Mouse (Mus musculus) v-Abl transformed pro-B cells (cell line): ENCODE data around the gene Bbs12.

ENCODE experiments used
- in situ Hi-C, 2 experiments: fragments of 400-800 bp; cut with MboI; formaldehyde crosslinking; loops; one replicate each; pipeline ENCODE4 v1.15.1; 2025; ENCODE audit not compliant: unreplicated experiment in 2 of 2

Bbs12 gene

DNA sequence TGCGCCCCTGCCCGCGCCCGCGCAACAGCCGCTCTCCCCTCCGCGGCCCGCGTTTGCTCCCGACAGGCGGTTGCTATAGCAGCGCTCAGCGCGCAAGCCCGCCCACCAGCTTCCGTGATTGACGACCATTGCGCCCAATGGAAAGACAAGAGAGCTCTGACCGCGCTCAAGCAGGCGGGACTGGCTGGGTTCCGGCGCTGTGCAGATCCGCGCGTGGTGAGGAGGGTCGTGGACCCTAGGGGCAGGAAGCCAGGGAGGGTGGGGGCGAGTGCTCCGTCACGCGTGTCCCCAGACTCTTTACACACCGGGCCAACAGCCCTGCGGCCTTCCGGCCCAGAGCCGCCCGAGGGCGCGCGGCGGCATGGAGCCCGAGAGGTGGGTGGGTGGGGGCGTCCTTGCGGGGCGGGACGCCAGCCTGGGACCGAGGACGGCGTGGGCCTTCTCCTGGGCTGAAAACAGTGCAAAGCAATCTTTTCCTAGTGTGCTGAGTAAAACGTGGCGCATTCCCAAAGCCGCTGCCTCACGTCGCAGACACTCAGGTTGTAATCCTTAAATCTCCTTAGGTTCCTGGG is at the start of gene Bbs12, which contains the start of gene Cetn4:
Gene Bbs12, plus strand, starts transcription at position 185 of the 572 bp plus-strand sequence.
Gene Cetn4, minus strand, starts transcription at position 339 of the 572 bp plus-strand sequence.
- in situ Hi-C loops, result loop anchor here (10.0 to 25.0 kb wide), 6 partner anchors 102 to 1175 kb away; partner anchors contain the start of genes Ankrd50 (in 1 of the 2) and Spata5 (in 1 of the 2)

DNA sequence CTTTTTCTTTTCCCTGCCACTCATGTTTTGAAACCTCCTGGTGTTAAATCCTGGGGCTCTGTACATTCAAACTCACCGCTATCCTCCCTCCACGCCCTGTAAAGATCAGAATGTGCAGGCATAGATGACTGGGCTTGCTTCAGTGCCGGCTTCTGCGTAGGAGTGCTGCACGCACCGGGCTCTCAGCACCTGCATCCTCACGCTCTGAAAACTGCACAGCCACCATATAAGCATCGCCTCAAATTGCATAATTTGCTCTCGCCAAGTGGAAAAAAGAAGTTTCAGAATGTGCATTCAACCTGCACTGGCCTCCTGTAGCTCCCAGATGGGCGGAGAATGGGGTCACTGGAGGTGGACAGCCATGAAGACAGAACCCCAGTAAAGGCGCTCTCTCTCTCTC is 44.0 kb upstream of the Bbs12 start:
- in situ Hi-C loops, result no loop called here

DNA sequence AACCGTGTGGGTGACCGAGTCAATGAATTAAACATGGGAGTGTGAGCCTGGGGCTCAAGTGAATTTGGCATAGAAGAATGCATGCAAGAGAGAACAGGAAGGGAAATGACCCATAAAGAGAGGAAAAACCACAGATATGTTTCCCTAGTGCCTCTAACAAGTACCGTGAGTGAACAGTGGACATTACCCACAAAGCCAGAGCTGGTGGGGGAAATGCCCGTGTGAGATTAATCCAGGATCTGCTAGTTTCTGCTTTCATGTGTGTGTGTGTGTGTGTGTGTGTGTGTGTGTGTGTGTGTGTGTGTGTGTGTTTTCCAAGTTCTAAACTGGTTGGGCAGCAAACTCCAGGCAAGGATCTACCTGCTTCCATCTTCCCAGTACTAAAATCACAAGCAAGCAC is 42.4 kb upstream of the Bbs12 start:
- in situ Hi-C loops, result loop anchor here in 1 of 2 experiments (5.0 kb wide), 1 partner anchor 633 kb away; no protein-coding TSS in a partner anchor

DNA sequence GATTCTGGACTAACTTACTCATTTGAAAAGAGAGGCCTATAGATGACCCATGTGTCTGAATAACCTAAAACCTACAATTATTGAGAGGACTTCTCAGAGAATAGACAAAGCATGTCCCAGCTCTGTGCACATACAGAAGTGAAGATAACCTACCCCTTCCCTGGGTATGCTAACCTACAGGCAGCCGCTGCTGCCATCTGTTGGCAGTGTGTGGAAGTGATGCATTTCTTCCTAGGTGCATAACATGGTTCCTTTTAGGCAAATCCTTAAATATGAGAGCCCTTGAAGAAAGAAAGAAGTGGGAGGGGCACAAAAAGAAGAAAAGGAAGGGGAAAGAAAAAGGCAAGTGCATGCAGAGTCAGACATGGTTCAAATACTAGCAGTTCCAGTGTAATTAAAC is 41.1 kb upstream of the Bbs12 start:
- in situ Hi-C loops, result loop anchor here in 1 of 2 experiments (5.0 kb wide), 1 partner anchor 634 kb away; no protein-coding TSS in a partner anchor

DNA sequence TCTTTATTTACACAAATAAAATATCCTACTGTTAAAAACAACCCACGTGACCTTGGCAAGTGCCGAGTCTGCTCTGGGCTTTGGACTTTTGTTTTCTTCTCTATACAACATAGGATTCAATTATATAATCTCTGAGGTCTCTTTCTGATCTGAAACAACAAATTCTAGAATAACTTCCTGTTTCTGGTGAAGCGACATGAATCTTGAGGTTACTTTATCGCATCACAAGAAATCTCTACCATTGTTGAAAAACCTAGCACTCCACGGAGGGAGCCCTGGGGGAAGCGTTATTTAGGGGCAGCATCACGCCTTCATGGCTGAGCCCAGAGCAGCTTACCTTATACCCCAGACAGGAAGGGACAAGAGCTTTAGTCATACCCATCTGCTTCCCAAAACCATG is 39.3 kb upstream of the Bbs12 start:
- in situ Hi-C loops, result loop anchor here in 1 of 2 experiments (5.0 kb wide), 1 partner anchor 636 kb away; no protein-coding TSS in a partner anchor

DNA sequence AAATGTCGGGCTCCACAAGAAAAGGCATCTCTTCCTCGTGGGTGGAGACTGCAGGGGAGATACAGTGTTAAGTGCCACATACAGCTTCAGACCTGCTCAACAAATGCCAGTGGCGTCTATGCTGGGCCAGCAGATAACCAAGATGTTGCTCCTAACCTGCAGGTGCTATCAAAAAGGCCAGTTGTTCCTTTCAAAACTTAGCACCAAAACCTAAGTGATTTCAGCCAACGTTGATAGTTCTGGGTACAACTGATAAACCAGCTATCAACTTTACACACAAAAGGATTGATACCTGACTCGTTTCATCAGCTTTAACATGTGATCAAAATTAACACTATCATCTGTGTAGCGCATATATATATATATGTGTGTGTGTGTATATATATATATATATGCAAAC is 37.7 kb upstream of the Bbs12 start:
- in situ Hi-C loops, result loop anchor here in 1 of 2 experiments (5.0 kb wide), 1 partner anchor 637 kb away; no protein-coding TSS in a partner anchor

DNA sequence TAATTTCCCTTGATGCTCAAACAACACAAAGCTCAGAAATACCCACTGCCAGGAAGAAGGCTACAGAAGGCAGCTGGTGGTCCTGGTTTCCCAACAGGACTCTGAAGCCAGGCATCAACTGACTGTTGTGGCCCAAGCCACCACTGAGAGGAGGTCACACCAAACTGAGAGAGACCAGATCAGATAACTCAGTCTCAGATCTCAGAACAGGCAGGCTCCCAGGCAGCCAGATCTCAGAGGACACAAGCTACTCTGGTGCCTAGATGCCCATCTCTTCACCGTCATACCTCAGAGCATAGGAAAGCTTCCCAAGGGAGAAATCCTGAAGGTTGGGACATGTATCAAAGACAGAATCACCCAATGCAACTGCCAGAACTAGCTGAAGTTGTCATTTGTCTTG is 32.1 kb upstream of the Bbs12 start:
- in situ Hi-C loops, result no loop called here

DNA sequence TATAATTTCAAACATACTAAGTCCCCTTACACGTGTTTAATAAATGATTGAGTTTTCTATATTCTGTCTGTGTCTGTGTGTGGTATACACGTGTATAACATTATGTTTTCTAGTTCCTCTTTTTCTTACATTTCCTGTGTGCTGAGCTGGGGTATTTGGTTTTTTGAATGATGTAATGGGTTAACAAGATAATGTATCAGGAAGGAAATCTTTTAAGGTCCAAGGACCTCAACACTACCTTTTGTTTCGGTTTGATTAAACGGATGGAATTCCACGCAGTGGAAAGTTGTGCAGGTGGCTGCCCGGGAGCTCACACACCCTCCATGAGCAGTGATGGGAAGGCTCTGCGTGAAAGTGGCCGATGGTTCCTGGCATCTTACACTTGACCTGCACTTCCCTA is 31.5 kb upstream of the Bbs12 start:
- in situ Hi-C loops, result no loop called here

DNA sequence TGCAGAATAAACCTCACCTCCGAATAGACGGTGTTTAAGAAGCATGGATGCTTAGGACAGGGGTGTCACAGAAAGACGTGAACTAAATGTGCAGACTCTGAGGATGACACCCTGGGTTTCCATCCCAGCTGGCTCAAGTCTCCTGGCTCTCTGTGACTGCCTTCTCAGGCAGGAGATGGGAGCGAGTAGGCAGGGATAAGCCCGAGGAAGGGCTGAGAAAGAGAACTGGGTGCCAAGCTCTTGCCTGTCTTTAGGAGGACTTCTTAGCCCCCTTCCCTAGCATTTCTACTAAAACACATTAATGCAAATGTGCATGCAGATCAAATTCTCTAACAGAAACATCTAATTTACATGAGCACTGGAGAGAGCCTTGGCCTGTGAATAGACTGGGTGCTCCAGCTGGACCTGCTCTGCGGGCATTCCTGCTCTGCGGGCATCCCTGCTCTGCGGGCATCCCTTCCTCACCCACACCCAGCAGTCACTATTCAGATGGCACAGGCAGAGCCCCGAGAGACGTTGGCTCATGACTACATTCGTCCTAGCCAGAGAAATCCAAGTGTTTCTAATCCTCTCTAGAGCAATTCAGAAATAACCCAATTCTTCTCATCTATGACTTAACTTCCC is 29.9 kb upstream of the Bbs12 start:
- in situ Hi-C loops, result no loop called here

DNA sequence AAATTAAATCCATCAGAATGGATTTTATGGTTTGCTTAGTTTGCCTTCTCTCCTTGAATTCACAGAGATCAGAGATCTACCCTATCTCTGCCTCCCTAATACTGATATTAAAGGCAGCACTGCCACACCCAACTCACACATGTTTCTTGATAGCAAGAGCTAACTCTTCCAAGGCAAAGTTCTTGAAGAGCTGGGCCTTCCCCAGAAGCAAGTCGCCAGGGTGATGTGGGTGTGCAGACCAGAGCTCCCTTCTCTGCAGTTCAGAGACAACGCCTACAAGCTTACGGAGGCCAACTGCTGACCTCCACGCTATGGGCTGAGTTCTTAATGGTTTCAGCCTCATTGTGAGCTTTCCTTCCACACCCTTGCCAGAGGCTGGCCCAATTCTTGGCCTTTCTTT is 29.1 kb upstream of the Bbs12 start:
- in situ Hi-C loops, result no loop called here

DNA sequence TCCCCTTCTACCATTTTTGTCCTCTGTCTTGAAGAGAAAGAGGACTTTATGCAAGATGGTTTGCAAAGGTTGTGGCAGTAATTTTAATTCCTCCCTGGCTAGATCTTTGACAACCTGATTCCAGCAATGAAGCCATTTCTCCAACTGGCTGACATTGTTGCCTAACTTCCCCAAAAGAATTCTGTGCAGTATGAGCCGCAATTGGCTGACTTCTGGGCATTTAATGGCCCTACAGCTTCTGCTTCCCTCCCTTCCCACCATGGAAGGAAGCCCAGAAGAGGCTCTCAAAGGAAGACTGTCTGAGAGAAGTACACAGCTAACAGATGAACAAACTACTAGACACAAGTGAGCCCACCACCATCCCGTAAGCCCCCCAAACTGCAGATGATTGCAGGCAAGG is 23.1 kb upstream of the Bbs12 start:
- in situ Hi-C loops, result no loop called here

DNA sequence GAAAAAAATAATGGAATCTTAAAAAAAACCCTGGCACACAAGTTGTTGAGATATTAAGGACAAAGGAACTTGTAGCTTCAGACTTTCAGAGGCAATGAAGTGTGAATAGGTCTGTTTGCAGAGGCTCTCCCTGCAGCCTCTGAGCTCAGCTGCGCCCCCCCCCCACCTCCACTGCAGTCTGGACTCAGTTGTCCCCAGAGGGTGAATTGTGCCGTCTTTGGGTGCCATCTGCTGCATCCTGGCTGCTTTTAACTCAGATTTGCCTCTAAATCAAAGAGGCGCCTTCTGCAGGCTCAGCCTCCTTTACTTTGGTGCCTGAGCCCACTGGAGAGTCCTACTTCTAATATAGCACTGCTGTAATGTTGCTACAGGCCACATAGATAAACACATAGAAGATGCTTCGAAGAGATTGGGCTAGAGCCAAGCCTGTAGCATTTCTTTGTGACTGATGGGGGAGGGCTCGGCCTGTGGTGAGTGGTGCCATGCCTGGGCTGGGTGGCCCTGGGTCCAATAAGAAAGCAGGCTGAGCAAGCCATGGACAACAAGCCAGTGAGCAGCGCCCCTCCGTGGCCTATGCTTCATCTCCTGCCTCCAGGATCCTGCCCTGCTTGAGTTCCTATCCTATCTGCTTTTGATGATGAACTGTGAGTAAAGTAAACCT is 21.3 kb upstream of the Bbs12 start:
- in situ Hi-C loops, result no loop called here

DNA sequence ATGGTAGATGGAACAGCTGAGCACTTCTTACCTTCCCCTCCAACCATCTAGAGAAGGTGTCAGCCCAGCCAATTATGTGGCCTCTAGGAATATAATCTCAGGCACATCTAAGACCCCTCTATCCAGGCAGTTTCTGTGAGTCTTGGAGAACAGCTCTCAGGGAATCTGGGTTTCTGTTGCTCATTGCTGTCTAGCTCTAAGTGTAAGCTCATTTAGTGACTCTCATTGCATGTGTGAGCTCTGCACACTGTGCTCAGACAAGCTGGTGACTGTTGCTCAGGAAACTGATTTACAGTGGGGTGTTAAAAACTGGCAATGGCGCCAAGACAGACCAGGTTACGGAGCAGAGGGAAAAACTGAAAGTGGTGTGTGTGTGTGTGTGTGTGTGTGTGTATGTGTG is 20.4 kb upstream of the Bbs12 start:
- in situ Hi-C loops, result no loop called here

DNA sequence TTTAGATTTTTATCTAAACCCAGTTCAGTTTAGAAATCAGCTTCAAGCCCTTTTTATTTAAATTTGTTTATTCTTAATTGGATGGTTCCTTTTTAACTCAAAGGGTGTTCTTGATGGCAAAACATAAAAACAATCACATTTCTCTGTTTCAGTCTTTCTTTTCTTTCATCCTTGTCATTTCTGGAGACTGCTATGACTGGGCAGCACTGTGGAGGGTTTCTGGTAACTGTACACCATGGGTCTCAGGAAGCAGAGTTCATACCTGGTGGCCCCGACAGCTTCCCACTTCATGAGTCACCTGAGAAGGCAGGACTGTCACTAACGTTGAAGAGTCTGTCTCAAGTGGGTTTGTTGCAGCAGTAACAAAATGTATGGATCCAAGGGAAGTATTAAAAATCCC is 19.7 kb upstream of the Bbs12 start:
- in situ Hi-C loops, result no loop called here

DNA sequence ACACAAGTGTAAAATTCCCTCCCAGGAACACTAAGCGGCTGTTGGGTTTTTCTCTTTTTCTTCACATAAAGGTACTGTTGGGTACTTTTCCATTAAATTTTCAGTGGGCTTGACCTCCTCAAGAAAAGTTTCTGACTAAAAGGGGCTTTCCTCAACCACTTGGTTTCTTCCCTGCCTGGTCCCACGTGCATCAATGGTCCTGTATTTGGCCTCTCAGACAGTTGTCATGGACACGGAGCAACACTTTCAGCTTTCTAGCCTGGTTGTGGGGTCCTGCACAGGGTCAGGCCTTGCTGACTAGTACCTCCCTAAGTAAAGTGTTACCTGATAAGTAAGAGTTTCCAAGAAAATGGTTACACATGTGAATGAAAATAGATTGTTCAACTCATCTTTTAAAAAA is 12.9 kb upstream of the Bbs12 start:
- in situ Hi-C loops, result no loop called here

DNA sequence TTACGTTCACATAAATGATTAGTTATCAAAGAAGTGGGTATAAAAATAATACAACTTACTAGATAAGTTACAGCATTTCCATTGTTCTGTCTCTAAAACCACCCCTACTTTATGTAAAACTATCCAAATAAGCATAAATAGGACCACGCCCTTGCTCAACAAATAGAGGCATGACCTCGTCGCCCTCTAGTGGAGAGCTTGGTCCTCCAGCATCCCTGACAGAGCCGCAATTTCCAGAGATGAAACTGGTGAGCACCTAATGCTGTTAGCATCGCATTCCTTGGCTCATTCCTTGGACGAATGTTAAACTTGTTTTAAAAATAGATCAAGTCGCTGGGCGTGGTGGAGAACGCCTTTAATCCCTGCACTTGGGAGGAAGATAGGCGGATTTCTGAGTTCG is 9.7 kb upstream of the Bbs12 start:
- in situ Hi-C loops, result loop anchor here in 1 of 2 experiments (25.0 kb wide), 4 partner anchors 465 to 1185 kb away; partner anchors contain the start of gene Ankrd50

DNA sequence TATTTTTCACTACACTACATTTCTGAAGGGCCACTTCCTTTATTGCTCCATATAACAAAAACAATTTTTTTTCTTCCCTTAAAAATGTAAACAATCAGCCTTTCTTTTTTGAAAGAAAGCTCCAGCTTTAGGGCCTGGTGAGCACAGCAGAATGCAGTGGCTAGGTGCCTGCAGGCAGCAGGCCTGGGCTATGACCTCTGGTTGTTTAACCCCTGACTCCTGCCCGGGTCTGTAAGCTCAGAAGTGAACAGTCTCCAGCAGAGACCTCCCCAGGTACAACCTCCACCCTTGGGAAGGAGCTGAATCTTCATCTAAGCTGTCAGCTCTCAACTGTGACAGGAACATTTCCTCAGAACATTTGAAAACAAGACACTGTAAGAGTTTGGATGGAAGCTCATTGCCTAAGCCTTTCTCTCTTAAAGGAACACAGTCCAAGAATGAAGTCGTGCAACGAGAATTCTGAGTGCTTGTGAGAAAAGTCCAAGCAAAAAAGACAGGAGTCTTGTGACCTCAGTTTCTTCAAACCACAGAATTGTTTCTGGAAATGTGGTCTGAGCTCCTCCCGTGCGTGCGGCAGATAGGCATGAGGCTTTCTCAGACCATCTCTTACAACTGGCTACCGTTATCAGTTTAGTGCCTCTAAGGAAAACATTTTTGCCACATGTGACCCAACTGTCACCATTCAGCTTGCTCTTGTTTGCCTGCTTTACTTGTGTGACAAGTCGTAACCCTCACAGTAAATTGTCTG is 8.8 kb upstream of the Bbs12 start:
- in situ Hi-C loops, result loop anchor here in 1 of 2 experiments (25.0 kb wide), 4 partner anchors 466 to 1184 kb away; partner anchors contain the start of gene Ankrd50

DNA sequence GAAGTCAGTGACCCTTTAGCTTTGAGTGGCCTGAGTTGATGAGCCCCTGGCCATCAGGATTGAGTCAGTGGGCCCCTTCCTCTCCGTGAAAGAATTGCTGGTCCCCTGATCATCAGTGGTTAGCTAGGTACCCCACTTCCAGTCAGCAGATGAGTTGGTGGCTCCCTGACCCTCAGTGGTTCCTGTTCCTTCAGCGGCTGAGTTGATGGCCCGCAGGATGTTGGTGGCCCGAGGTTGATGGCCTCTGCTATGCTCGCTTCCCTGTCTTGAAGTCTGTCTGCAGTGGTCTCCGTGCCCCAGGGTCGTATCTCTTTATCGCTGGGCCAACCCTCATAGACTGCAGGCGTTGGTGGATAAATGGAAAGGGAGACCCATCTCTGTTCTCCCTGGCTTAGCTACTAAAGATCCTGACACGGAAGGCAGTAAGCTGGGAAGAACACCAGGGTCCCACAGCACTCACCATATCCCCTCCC is 421 bp upstream of the Bbs12 start:
- in situ Hi-C loops, result loop anchor here (10.0 to 25.0 kb wide), 6 partner anchors 103 to 1175 kb away; partner anchors contain the start of genes Ankrd50 (in 1 of the 2) and Spata5 (in 1 of the 2)

DNA sequence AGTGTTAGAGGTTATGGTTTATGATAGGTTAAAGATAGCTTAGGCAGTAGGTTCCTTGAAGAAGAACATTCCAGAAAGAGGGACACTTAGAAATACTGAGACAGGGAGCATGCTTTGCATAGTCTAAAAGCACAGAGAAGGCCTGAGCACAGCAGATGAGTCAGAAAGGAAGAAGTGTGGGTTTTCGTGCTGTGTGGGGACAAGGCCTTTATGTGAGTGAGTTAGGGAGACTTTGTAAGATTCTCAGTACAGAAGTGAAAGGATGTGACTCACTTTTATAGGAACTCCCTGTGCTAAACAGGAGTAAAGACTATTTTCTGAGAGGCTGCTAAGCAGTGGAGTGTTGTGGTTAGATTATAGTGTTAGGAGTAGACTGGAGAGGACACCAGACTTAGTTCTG is 1.0 kb downstream of the Bbs12 start:
- in situ Hi-C loops, result loop anchor here (10.0 to 25.0 kb wide), 6 partner anchors 101 to 1174 kb away; partner anchors contain the start of genes Ankrd50 (in 1 of the 2) and Spata5 (in 1 of the 2)

DNA sequence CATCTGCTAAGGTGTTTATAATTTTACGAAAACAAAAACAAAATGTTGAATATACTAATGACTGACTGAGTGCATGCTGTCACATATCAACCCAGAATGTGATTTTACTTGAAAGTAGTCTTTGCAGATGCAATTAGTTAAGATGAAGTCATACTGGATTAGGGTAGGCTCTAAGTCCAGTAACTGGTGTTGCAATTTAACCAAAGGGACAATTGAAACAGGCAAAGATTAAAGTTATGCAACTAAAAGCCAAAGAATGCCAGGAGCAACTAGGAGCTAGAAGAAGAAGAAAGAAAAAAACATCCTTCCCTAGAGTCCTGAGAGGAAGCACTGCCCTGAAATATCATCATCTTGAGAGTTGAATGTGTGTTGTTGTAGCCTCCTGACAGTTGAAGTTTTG is 3.9 kb downstream of the Bbs12 start:
- in situ Hi-C loops, result loop anchor here (10.0 to 25.0 kb wide), 6 partner anchors 99 to 1171 kb away; partner anchors contain the start of genes Ankrd50 (in 1 of the 2) and Spata5 (in 1 of the 2)
